In the genomic region with DNA sequence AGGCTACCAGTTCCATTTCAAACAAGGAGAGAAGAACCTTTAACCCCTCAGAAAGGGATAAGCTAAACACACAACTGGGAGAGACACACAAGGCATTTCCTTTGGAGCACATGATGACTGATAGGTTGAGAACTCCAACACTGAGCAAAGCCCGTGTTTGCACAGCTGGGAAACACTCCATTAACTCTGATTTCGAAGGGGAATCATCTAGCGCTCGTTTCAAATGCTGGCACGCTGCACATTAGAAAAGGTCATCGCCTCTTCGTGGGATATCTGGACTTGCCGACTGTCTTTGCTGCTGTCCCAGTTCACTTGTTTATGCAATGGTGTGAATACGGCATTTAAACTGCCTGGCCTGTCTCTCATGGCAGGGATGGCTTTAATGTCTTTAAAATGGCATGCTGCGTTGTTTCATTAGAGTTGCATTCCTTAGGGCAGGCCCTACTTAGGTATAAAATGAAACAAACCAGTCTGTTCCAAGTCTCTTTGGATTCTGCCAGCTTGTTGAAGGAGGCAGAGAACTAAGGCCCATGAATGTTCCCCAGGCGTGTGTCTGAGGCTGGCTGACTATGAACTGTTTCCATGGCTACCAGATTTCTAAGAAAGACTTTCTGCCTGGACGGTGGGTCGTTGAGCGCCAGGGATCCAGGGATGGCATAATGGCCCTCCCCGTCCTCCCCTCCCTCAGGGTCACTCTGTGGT, we compare ENCODE assay signal across 10 mouse cellular contexts.
A peak's percentile ranks its signal among the peaks of the same experiment; 100 is the strongest.
DNase-seq lines count a peak whose midpoint lies in the region; ATAC-seq lines count a peak whose summit lies in the region.
"Had no signal": no experiment of that assay in that cellular context is flagged by ENCODE, and none has a peak within 500 bp of the region (broad histone marks: within the 10 kb centered on the region; RNA-seq: fewer than 3 reads in every experiment).

No protein-coding gene starts in this region.

- no peak overlapping the region for H3K9ac ChIP-seq in kidney, embryonic 15.5 days
- H3K9ac ChIP-seq in forebrain, embryonic 12.5 days: no peak overlapping the region
- no peak overlapping the region for H3K9ac ChIP-seq in midbrain, embryonic 15.5 days
- H3K9ac ChIP-seq: stomach, embryonic 15.5 days had no signal

- peaks cover 18% of the 10 kb centered on the region for H3K4me1 ChIP-seq in kidney, embryonic 15.5 days
- H3K4me1 ChIP-seq in forebrain, embryonic 12.5 days: peaks cover 14% of the 10 kb centered on the region
- peaks cover 14% of the 10 kb centered on the region for H3K4me1 ChIP-seq in midbrain, embryonic 15.5 days
- H3K4me1 ChIP-seq: stomach, embryonic 15.5 days had no signal

- no peaks in the 10 kb centered on the region for H3K9me3 ChIP-seq in kidney, embryonic 15.5 days (replicated peaks)
- H3K9me3 ChIP-seq in forebrain, embryonic 12.5 days: no peaks in the 10 kb centered on the region
- H3K9me3 ChIP-seq in midbrain, embryonic 15.5 days: no peaks in the 10 kb centered on the region
- H3K9me3 ChIP-seq: stomach, embryonic 15.5 days had no signal

- ATAC-seq in kidney, embryonic 15.5 days (replicated peaks; ENCODE audit: low FRiP score): 0 out of 2 replicates have a peak, but pooled peaks have one; percentile 52
- ATAC-seq in forebrain, embryonic 12.5 days (ENCODE audit: low FRiP score): peak; percentile 72
- ATAC-seq in midbrain, embryonic 15.5 days (replicated peaks): peak; percentile 82

- 0 out of 2 replicates have a peak overlapping the region, but pooled peaks have one; percentile 5 for H3K4me2 ChIP-seq in kidney, embryonic 15.5 days
- H3K4me2 ChIP-seq in forebrain, embryonic 12.5 days: no peak overlapping the region
- H3K4me2 ChIP-seq in midbrain, embryonic 15.5 days: peak overlapping the region; percentile 11; the same call in 1 of the 2 replicates
- H3K4me2 ChIP-seq: stomach, embryonic 15.5 days had no signal

- 23% methylated on average over 15 of the region's 15 CpGs for WGBS in kidney, embryonic 15.5 days
- WGBS in forebrain, embryonic 12.5 days: 29% methylated on average over 15 of the region's 15 CpGs
- 9% methylated on average over 15 of the region's 15 CpGs for WGBS in midbrain, embryonic 15.5 days

- no peaks in the 10 kb centered on the region for H3K27me3 ChIP-seq in kidney, embryonic 15.5 days
- no peaks in the 10 kb centered on the region for H3K27me3 ChIP-seq in forebrain, embryonic 12.5 days
- H3K27me3 ChIP-seq in midbrain, embryonic 15.5 days (replicated peaks): peaks cover 3% of the 10 kb centered on the region; the same call in 1 of the 2 replicates
- H3K27me3 ChIP-seq: CH12.LX; stomach, embryonic 15.5 days had no signal

- no peak for DNase-seq in kidney, adult 18-20 months
- DNase-seq in layer of hippocampus, adult 8-10 months (ENCODE audit: low spot score in 2 of 2): peak; percentile 30 to 33
- DNase-seq in adrenal gland, postnatal 14 days: no peak
- no peak for DNase-seq in ovary, postnatal 10 days (ENCODE audit: low spot score)
- DNase-seq in testis, postnatal 10 days (ENCODE audit: low spot score): no peak

- no peaks in the 10 kb centered on the region for H3K36me3 ChIP-seq in kidney, embryonic 15.5 days
- H3K36me3 ChIP-seq in forebrain, embryonic 12.5 days (replicated peaks): no peaks in the 10 kb centered on the region
- no peaks in the 10 kb centered on the region for H3K36me3 ChIP-seq in midbrain, embryonic 15.5 days (replicated peaks)
- H3K36me3 ChIP-seq: stomach, embryonic 15.5 days had no signal

- H3K27ac ChIP-seq in kidney, embryonic 15.5 days: no peak overlapping the region
- peak overlapping the region; percentile 21; the same call in 1 of the 2 replicates for H3K27ac ChIP-seq in forebrain, embryonic 12.5 days
- peak overlapping the region; percentile 46 for H3K27ac ChIP-seq in midbrain, embryonic 15.5 days
- H3K27ac ChIP-seq: stomach, embryonic 15.5 days had no signal

- H3K4me3 ChIP-seq in kidney, embryonic 15.5 days (replicated peaks): no peak overlapping the region
- H3K4me3 ChIP-seq in forebrain, embryonic 12.5 days (replicated peaks): no peak overlapping the region
- no peak overlapping the region for H3K4me3 ChIP-seq in midbrain, embryonic 15.5 days
- H3K4me3 ChIP-seq: stomach, embryonic 15.5 days had no signal

Comparison
In these comparisons a context has a peak if more than half of its experiments do, and no peak if none do; other contexts are left out.
1. DNase-seq: peak in layer of hippocampus, adult 8-10 months (2 of 2); none in kidney, adult 18-20 months (single experiment), adrenal gland, postnatal 14 days (single experiment), ovary, postnatal 10 days (single experiment) and testis, postnatal 10 days (single experiment).
2. Peak in every context shown above with its lines, with median percentiles within 50 percentile points of each other: ATAC-seq.